Mouse (Mus musculus) MEL (cell line): Measurements from ENCODE around the gene Bpifb3.

Experiments
- HCFC1 ChIP-seq: IDR thresholded peaks from 2 replicates; pipeline ENCODE4 v1.6.1; 2012; ENCODE audit warnings: low read depth, mild to moderate bottlenecking, inconsistent platforms, low read length, improper control_type of control experiment, moderate library complexity
- MAFK ChIP-seq: IDR thresholded peaks from 2 replicates; pipeline ENCODE4 v1.6.1; 2011; ENCODE audit warnings: low read depth, mild to moderate bottlenecking, low read length, improper control_type of control experiment, borderline replicate concordance
- POLR2A ChIP-seq, 2 experiments: IDR thresholded peaks; 2 replicates each; pipeline ENCODE4 v1.6.1; 2011 to 2012; ENCODE audit warnings: low read length in 2 of 2, mild to moderate bottlenecking in 2 of 2, control low read depth in 1 of 2, improper control_type of control experiment in 1 of 2, low read depth in 1 of 2, moderate library complexity in 1 of 2; ENCODE audit not compliant: control insufficient read depth in 1 of 2, insufficient read depth in 1 of 2, poor library complexity in 1 of 2

DNA sequence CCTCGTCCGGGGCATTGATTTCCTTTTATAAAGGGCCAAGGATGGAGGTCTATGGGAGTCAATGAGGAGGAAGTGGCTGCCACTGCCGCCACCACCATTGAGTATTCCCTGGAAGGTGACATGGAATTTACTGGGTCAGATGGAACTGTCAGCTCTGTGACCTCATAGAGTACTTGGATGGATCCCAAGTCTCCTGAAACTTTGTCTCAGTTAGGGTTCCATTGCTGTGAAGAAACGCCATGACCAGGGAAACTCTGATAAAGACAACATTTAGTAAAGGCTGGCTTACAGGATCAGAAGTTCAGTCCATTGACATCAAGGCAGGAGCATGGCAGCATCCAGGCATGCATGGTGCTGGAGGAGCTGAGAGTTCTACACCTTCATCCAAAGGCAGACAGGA lies 47.0 kb upstream of the Bpifb3 start, which contains the start of gene Sun5:
- no peak for TF ChIP-seq HCFC1
- no peak for TF ChIP-seq MAFK
- no peak for TF ChIP-seq POLR2A (IDR thresholded peaks at IDR 0.05; ENCODE audit: control insufficient read depth in 1 of 2, insufficient read depth in 1 of 2, low read depth in 1 of 2, low read length in 2 of 2, poor library complexity in 1 of 2)
